Mouse (Mus musculus) MN1 (cell line): ENCODE results near the gene Spint1.

Experiments used
- DNase-seq: peaks from one replicate; pipeline ENCODE4 v3.0.0-alpha.2; 2016; ENCODE audit warnings: low spot score

The Spint1 gene

DNA sequence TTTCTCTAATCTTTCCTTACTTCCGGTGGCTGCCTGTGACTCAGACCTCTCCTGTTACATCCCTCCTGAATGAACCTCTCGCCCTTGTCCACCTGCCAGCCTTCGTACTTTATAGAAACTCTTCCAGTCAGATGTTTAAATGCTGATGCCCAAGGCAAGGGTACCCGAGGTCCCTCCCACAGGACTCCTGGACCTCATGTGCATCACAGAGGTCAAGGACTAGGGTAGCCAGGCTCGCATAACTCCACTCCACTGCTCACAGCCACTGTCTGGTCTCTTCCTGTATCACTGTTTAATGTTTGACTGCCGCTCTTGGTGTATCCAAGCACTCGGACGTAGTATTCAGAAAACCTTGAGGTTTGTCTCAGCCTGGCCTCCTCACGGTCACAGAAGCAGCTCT is 5.4 kb downstream of the Spint1 start:
- no peak for DNase-seq

DNA sequence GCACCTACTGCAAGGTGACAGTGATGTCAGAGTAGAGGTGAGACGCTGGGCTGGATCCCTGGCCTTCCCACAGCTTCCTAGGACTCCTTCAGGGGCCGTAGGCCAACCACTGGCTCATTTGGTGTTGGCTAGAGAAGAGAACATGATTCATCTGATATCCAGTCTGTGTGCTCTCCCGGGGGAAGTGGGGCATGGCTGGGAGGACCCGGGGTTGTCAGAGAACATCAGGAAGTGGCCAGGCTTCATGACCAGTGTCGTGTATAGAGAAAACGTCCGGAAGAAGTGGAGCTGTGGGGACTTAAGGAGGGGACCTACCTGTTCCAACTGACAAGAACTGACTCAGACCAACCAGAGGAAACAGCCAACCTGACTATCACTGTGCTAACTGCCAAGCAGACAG is 8.1 kb downstream of the Spint1 start:
- no peak for DNase-seq

DNA sequence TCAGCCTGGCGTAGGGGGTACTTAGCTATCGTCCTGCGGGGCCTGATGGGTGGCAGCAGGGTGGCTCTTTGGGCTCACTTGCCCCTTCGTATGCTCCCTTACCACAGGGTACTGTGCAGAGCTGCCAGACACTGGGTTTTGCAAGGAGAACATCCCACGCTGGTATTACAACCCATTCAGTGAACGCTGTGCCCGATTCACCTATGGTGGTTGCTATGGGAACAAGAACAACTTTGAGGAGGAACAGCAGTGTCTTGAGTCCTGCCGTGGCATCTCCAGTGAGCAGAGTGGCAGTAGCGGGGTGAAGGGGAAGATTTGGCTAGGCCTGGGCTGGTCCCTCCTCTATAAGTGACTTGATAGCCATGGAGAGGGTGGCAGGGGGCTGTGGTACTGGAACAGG is 10.7 kb downstream of the Spint1 start:
- no peak for DNase-seq

DNA sequence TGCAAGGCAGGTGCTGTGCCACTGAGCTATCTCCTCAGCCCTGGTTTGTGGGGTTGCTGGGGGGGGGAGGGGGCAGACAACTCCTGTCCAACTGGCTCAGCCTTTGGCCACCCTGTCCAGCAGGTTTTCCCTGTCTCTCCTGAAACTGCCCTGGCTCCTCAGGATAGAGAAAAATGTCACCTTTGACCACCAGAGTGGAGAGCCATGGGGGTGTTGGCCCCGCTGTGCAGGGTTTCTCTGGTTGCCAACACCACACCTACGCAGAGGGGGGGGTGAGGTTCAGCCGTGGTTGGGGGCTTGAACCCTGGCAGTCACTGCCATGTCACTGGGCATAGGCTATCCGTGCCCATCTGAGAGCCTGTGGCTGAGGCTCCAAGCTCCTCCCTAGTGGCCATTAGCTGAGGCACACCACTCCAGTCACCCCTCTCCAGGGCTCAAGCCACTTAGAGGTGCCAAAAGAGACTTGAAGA is 12.5 kb downstream of the Spint1 start:
- DNase-seq, result no peak

DNA sequence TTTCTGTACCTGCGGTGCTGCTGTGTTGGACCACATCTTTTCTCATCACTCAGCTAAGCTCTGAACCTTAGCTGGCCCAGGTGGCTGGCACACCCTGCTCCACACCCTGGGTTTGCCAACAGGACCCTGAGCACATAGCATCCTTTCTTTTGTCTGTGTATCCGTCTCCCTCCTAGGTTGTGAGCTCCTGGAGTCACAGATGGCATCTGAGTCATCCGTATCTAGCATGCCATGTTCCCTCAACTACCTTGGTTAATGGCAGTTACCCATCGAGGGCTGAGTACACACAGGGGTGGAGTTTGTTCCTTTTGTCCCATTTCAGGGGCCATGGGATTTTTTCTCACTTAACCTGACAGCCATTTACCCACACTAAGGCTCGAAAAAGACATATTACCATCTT is 13.2 kb downstream of the Spint1 start:
- DNase-seq, result peak; percentile 24

DNA sequence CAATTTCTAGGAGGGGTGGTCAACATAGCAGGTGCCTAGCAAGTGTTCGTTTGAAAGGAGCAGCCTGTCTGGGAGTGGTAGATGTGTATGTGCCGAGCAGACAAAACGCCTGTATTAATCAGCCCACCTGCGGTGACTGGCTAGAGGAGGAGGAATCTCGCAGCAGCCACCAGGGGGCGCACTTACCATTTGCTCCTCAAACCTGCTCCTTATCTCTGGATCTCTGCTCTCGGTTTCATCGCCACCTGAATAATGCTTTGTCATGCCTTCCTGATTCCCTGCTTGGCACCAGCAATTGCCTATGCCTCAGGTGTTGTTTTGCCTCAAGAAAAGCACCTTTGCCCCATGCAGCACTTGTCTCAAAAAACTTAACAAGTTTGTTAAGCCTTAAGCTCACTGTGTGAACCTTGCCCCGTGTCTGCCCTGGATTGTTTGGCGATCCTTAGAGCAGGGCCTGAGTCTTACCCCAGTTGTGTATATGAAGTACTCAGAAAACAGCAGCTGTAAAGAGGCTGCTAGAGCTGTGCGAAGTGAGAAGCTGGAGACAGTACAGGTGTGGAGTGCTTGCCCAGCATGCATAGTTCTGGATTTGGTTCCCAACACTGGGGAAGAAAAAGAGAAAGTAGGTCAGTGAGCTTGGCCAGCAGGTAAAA is 13.8 kb downstream of the Spint1 start:
- DNase-seq, result peak; percentile 88

DNA sequence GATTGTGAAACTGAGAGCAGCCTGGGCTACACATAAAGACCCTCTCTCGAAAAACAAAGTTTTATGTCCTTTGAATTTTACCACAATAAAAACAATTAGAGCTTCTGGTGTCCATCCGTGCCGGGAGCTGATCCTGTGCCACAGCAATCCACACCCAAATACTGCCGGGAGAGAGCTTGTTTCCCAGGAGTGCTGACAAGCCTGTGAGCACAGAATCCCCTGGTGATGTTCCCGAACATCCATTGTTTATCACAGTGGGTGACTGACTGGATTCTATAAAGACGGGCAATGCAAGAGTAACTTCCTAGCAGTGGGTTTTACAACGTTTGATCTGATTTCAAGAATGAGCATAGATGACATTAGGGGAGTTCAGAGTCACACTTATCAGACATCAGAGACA is 17.8 kb downstream of the Spint1 start:
- no peak for DNase-seq

DNA sequence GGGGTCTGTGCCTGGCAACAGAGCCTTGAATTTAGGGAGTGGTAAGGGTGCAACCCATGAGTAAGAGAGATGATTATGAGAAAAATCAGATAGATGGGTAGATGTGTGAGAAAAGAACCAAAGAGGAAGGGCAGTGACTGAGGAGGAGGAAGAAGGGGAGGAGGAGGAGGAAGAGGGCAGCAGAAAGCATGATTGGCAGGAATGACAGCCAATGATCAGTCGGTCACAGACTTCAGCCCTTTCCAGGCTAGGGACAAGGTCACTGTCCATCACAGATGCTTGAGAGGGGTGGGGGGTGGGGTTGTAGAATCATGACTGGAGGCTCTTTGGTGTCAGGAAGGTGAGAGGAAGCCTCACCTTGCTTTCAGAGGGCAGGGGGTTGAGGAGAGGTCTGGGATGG is 23.4 kb downstream of the Spint1 start:
- DNase-seq, result no peak

DNA sequence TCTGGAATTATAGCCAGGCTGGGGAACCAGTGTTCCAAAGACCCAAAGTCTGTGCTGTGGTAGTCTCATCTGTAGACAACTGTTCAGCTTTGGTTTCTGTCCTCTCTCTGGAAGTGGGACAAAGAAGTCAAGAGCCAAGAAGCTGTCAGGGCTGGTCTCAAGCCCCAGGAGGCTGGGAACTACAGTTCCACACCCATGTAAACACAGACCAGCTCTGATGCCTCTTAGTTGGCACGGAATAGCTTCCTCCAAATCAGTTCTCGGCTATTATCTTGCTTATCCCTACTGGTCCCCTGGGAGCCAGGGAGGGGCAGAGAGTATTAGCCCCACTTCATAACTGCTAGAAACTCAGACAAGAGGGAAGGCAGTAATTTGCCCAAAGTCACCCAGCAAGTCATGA is 24.2 kb downstream of the Spint1 start:
- DNase-seq, result peak; percentile 58

DNA sequence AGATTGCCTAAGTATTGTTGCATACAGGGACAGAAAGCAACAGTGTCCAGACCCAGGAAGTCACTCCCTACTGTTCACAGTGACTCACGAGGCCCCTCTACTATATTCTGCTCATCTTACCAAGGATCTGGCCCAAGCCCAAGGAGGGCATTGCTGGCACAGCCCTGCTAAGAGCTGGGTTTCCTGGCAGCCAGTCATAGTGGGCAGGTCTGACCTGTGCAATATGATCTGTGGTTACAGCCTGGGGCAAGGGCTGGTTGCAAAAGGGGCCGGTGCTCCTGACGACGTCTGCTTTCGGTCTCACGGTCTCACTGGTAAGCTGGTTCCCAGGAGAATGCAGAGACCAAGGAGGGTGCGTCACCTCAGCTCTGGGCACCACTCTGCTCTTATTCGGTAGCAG is 25.8 kb downstream of the Spint1 start:
- DNase-seq, result peak; percentile 94

DNA sequence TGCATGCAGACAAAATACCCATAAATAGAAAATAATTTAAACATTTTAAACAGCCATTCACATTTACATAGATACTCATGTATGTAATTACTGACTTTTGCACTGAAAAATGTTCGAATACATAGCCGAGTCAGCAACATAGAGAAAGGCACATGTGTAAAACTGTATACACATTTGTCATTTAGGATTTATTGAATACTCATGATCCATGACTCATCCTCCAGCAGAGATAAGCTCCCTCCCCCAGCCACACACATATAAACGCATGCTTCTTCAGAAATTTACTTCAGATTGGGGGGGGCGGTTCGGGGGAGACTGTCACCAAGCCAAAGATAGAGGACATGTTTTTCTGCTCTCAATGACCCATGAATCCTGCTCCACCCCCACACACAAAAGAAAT is 26.7 kb downstream of the Spint1 start:
- peak; percentile 39 for DNase-seq

DNA sequence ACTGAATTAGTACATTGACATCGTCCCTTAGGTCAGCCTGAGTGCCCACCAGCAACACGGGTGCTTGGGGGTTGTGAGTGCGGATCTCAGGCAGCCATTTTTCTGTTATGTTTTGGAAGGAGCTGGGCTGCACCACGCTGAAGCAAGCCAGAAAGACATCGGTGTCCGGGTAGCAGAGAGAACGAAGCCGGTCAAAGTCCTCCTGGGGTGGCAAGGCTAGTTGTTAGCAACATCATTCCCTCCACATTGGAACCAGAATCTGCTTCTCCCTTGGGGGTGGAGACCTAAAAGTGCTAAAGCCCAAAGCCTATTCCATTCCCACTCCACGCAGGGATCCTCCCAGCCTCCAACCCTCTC is 33.1 kb downstream of the Spint1 start:
- no peak for DNase-seq

DNA sequence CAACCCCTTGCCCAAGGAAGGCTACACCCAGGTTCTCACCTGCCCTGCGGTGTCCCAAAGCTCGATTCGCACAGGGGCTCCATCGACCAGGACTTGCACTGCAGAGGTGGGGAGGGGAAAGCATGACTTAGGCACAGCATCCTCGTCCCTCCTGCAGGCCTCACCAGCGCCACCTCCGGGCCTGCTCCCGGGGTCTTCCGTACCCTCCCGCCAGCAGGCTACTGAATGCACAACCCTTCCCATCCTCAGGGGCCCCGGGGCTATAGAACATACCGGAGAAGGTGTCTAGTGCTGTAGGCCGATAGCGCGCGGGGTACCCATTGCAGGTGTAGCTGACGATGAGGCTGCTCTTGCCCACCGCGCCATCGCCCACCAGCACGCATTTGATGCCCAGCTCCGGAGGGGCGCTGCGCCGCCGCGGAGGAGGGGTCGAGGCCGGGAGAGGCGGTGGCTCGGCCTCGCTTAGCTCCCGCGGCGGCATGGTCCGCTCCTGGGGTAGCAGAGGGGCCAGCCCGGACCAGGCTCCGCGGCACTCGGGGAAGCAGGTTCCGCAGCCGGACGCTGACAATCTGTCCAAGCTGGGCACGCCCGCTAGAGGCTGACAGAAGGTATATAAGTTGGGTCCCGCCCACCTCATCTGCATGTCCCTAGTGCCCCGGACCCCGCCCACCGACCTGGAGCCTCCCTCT is 33.6 kb downstream of the Spint1 start, which contains the start of gene Rhov:
Gene Rhov (minus strand): TSS at position 630 of the 689 bp plus-strand sequence.
- peak; percentile 83 for DNase-seq

DNA sequence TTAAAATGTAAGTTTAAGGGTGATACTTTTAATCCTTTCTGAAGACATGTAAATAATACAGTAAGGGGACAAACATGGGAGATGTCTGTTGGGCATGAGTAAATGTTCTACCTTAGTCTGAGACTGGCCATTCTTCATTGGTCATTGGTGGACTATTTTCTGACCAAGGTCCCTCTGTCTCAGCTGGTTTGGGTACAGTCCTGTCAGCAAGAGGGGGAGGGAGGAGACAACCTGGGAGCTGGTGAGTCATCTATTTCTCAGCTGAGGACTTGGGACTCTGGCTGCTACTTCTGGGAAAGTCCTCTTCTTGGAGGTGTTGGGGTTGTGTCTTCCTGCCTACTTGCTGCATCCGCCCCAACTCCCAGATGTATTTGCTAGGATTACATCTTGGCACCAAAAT is 37.0 kb downstream of the Spint1 start:
- DNase-seq, result no peak

DNA sequence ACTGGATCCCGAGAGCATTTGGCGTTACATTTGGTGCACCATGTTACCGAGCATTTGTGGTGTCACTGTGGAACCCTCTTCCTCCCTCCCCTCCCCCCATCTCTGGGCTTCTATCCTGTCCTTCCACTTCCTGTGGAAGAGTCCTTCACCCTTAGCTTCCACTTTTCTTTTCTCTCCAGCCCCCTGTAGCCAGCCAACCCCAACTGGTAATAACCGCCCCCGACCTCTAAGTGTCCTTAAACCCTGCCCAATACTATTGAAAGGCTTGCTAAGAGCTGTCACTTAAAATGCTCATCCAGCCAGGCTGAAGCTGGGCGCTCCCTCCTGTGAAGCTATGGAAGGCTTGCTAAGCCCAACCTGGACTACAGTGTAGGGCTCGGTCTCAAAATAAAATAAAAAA is 39.8 kb downstream of the Spint1 start:
- DNase-seq, result no peak

DNA sequence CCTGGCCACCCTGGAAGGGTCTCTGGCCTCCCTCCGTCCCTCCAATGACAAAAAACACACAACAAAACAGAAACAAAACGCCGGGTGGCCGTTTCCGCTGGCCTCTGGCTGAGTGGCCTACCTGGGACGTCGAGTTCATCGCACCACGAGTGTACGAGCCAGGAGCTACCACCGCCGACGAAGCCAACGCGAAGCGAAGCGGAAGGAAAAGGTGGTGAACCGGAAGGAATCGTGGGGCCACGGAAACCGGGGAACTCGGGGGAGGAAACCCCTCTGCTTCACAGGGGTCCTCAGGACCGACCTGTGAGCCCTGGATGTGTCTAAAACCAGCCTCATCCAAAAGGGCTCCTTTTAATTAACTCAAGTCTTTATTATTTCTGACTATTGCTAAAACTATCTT is 40.6 kb downstream of the Spint1 start:
- no peak for DNase-seq

DNA sequence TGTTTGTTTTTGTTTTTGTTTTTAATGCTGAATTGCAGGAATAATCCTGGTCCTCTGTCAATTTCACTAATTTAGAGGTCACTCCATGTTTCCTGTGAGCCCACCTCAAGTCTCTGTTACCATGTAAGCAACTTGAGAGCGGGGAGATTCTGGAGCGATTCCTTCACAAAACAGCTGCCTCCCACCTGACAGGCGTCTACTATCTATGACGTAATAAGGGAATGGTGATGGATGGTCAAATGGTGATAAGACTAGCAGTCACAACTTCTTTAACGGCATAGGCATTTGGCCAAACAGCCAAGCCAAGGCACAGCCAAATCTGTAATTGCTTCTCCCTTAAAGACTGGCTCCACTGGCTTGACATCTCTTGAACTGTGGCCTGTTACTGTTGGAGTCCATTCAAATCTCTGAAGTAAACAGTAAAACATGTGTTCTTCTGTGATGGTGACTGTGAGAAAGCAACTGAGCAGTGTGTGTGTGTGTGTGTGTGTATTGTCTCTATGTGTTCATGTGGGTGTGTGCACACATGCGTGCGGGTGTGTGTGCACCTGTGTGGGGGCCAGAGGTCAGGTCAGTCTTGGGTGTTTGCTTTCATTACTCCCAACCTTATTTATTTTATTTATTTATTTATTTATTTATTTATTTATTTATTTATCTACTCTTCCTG is 44.9 kb downstream of the Spint1 start:
- no peak for DNase-seq

DNA sequence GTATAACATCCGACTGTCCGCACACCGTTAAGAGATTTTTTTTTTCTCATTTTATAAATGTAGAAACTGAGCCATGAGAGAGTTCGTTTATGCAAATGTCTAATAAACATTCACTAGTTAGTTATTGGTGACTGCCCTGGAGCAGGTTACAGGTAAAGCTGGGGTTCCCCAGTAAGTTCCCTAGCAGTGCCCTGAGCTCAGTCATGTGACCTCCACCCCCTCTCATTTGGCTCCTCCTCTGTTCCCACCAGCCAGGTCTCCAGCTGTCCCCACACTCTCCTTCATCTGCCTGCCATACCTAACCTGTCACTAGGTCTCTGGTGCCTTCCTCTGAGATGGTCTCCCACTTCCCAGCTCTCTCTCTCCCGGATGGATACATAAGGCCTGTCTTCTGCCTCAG is 50.2 kb downstream of the Spint1 start:
- DNase-seq, result no peak

DNA sequence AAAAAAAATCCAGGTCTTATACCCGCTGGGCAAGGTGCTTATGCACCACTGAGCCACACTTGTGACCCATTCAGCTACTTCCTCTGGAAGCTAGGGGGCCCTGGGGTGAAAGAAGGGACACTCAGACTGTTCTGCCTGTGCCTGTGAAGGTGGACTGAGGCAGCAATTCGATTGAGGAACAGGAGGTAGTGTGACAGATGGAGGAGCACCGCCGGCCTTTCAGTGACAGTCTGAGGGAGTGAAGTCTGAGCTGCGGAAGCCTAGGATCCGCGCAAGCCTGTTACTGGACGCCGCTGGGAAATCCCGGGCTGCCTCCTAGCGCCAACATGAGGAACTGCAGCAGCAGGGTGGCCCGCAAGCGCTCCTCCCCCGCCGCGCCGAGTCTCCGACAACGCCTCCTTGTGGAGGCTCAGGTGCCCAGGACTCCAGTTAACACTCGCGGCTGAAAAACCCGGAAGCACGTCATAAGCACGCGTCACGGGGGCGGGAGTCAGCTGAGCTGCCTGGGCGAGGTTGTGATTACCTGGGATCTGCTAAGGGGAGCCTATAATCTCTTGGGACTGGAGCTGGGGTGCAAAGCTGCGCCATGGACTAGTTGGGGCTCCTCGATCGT is 51.2 kb downstream of the Spint1 start, which contains the start of gene Vps18:
Gene Vps18 (plus strand): TSS at position 471 of the 613 bp plus-strand sequence.
- DNase-seq, result peak; percentile 97

DNA sequence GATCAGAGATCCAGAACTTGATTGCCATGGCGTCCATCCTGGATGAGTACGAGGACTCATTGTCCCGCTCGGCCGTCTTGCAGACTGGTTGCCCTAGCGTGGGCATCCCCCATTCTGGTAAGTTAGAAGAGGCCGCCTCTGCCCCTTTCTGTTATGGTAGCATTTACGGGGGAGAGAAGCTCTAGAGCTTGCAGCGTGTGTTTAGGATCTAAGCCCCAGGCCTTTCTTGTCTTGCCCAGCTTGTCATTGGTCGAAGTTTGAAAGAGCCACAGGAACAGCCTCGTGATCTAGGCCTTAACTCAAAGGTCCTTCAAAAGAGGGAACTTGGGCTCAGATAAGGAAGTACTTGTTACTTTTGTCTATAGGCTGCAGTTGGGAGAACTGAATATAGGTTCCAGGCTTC is 51.9 kb downstream of the Spint1 start:
- no peak for DNase-seq

DNA sequence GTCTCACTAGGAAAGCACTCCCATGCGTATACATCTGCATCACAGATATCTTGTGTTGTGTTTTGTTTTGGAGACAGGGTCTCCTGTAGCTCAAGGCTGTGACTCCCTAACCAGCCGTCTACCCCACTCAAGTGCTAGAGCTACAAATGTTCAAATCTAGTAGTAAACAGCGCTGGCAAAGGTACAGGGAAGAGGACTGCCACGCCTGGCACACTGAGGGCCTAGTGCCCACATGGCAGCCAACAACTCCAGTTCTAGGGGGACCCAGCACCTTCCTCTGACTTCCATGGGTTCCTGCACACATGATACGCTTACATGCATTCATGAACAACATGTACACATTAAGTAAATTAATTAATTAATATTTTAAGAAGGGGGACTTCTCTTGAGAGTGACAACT is 55.1 kb downstream of the Spint1 start:
- no peak for DNase-seq

DNA sequence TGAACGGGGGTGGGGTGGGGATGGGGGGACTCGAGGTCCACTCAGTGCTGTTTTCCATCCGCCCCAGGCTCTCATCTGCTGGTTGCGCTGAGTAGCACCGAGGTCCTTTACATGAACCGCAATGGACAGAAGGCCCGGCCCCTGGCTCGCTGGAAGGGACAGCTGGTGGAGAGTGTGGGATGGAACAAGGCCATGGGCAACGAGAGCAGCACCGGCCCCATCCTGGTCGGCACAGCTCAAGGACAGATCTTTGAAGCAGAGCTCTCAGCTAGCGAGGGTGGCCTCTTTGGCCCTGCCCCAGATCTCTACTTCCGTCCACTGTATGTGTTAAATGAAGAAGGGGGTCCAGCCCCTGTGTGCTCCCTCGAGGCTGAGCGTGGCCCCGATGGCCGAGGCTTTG is 55.7 kb downstream of the Spint1 start:
- DNase-seq, result no peak

DNA sequence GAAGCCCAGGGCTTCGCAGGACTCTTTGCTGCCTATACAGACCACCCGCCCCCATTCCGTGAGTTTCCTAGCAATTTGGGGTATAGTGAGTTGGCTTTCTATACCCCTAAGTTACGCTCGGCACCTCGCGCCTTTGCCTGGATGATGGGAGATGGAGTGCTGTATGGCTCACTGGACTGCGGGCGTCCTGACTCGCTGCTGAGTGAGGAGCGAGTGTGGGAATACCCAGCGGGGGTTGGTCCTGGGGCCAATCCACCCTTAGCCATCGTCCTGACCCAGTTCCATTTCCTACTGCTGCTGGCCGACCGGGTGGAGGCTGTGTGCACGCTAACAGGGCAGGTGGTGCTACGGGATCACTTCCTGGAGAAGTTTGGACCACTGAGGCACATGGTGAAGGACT is 56.1 kb downstream of the Spint1 start:
- DNase-seq, result no peak
